Mouse (Mus musculus): ENCODE results near the gene Ccpg1.

- TF ChIP-seq CTCF (conservative IDR thresholded peaks at IDR 0.05; ENCODE audit: low read length), result no peak
- TF ChIP-seq NANOG (IDR thresholded peaks at IDR 0.05; ENCODE audit: borderline replicate concordance, low read length), result no peak
Measured at GRCm38 (mm10) chr9:73047906-73048305, 62.7 kb downstream of the Ccpg1 start.

Measured in E14TG2a.4 (cell line).